Mouse (Mus musculus) ES-Bruce4 (cell line): Measurements from ENCODE around the gene Triml2.

Experiments
- CTCF ChIP-seq: IDR thresholded peaks from one replicate; pipeline ENCODE4 v1.8.1; 2011; ENCODE audit warnings: low read depth, low read length
- POLR2A ChIP-seq: IDR thresholded peaks from one replicate; pipeline ENCODE4 v1.8.1; 2011; ENCODE audit warnings: low read length; ENCODE audit not compliant: insufficient read depth

- no peak for TF ChIP-seq CTCF
- no peak for TF ChIP-seq POLR2A
Observed at GRCm38 (mm10) chr8:43182281-43182680, 1.9 kb downstream of the Triml2 start.
